Mouse (Mus musculus): ENCODE results near the gene Chrnb2.

GRCm38 (mm10) chr3:89788680-89789352, 24.4 kb upstream of the Chrnb2 start:
- no peak for TF ChIP-seq GATA1 (IDR thresholded peaks at IDR 0.05; ENCODE audit: borderline replicate concordance, low read length)
- no peak for TF ChIP-seq FLI1 (IDR thresholded peaks at IDR 0.05; ENCODE audit: low read length)
